Mouse (Mus musculus): Measurements from ENCODE around the gene Armc6. TPM values are rescaled to one million over a fixed set of nuclear protein-coding genes. Genes with fewer than 3 reads are reported as not detected.
A peak's percentile ranks its signal among the peaks of the same experiment; 100 is the strongest.

Armc6 gene
- total RNA-seq (2021): 10 to 100 TPM; 10.7 to 13.6 TPM
- long read RNA-seq, experiment 1, transcript Armc6-201 (8 exons, 2,263 nt): major isoform, 11 of 24 reads
- long read RNA-seq, experiment 1, partial matches to known transcripts: 2 of 24 reads
- long read RNA-seq, experiment 1, other reads (novel, unspliced or antisense): 9 of 24 reads
- long read RNA-seq, experiment 2, partial matches to known transcripts: 0 of 6 reads
- long read RNA-seq, experiment 2, other reads (novel, unspliced or antisense): 2 of 6 reads

DNA sequence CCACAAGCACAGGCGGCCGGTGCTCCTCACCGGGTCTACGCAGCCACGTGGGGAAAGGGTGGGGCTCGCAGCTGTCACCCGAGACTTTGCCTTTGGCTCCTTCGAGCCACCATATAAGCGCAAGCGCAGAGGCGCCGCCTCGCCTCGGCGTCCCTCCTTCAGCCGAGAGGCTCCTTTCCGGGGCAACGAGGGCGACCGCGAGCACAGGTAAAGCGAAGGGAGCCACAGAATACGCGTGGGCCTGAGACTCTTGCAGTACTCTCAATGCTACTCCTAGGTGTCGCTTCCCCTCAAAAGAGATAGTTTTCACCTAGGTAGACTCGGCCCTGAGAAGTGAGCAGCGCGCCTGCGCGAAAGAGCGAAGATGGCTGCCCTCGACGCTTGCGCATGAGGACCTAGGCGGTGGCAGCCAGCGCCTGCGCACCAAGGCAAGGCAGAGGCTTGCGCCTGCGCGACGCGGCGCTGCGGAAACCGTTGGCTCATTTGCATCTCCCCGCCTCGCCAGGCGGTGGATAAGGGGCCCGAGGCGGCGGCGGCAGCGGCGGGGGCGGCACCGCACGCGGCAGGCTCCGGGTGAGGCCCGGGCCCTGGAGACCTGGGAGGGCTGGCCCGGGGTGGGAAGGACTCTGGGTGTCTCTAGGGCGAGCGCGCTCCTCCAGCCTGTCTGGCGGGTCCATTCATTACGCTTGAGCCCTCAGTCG, at the start of gene Armc6, which contains the start of gene Sugp2:
Gene Armc6, minus strand, starts transcription at position 387 of the 701 bp plus-strand sequence.
Gene Sugp2, plus strand, starts transcription at position 147 of the 701 bp plus-strand sequence.
- DNase-seq: peak; percentile 96 to 97

GRCm38 (mm10) chr8:70283136-70284077, 49.1 kb upstream of the Armc6 start:
- peak; percentile 44 to 56 for DNase-seq

GRCm38 (mm10) chr8:70282603-70283135, 48.4 kb upstream of the Armc6 start, which contains the start of gene Homer3:
Gene Homer3 (plus strand): TSS chr8:70282827.
- peak; percentile 92 to 94 for DNase-seq

DNA sequence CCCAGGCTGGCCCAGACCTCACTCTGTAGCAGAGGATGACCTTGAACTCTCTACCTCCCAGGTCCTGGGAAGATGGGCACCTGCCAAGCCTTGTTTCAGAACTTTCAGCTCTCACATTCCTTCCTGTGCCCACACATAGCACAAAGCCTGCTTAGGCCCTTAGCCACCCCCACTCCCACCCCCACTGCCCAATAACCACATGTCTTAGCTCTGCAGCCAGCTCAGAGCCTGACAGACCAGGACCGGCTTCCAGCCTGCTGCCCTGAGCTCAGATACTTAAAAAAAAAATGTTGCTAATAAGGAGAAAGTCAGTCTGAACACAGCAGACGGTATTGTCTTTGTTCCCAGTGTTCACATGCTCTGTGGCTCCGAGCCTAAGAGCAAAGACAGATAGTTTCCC, 46.7 kb upstream of the Armc6 start:
- no peak for DNase-seq

DNA sequence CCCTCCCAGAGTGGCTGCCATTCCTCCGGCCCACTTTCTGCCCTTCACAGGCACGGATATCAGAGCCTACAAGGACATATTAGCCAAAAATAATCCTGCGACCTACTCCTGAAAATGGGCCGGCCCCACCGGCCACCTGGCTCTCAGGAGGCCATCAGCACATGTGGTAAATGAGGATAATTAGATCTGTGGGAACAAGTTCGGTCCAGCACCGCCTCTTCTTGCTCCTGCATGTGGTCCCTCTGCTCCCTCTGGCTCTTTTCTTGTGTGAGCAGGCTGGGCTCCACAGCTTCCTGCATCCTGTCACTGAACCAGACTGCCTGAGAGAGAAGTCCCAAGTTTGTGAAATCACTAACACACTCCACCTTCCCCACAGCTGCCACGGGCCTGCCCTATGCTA, 45.0 kb upstream of the Armc6 start:
- DNase-seq: no peak

- DNase-seq: peak in 1 of 2 experiments; percentile 25
These were observed 43.9 kb upstream of the Armc6 start for GRCm38 (mm10) chr8:70278175-70278574.

DNA sequence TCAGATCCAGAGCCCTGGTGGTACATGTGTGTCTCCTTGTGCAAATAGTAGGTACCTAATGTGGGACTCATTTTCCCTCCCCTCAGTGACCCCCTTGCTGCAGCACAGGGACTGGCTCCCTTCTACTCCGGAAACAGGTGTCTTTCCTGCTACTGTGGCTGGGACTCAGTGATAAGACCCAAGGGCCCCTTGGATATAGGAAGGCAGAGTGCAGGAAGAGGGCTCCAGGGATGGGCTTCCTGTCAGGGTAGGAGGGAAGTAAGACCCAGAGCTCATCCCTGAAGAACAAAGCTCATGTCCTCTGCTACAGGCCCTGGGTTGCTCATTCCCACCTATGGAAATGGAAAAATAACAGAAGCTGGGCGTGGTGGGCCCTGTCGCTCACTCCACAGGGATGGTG, 42.2 kb upstream of the Armc6 start:
- peak; percentile 25 to 35 for DNase-seq

GRCm38 (mm10) chr8:70274350-70274749, 40.1 kb upstream of the Armc6 start:
- no peak for DNase-seq

GRCm38 (mm10) chr8:70272949-70273348, 38.7 kb upstream of the Armc6 start:
- peak; percentile 71 to 77 for DNase-seq

GRCm38 (mm10) chr8:70268799-70269565, 34.7 kb upstream of the Armc6 start:
- peak in 1 of 2 experiments; percentile 54 for DNase-seq

DNA sequence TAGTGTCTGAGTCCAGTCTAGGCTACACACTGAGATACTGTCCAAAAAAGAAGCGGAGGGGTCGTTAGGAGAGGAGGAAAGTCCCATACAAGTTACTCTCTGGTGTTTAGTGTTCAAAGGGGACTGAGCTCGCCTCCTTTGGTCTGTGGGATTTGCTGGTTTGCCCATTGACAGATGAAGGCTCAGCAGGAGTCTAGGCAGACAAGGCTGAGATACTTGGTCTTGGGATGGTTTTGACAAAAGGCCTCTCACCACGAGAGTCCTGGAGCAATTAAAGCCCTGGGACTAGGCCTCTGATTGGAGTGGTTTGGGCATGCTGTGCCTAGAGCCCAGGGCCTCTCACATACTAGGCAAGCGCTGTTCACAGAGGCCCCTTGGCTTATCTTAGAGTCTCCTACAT, 34.0 kb upstream of the Armc6 start:
- DNase-seq: no peak

- no peak for DNase-seq
These were observed 33.4 kb upstream of the Armc6 start for GRCm38 (mm10) chr8:70267674-70268073.

DNA sequence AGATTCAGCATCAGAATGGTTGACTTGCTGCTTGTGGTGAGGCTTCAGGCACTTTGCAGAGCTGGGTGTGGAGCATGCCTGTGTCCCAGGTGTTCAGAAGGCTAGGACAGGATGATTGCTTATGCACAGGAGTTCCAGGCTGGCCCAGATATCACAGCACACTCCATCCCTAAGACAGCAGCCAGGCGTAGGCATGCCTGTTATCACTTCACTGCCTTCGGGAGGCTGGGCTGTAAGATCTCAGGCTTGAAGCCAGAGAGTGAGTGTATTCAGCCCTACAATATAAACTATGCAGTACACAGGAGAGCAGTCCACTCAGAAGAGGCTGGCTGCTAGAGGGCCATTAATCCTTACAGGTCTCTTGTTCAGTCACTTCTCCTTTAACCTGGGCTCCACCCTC, 24.8 kb upstream of the Armc6 start:
- DNase-seq: no peak

GRCm38 (mm10) chr8:70258600-70258999, 24.3 kb upstream of the Armc6 start:
- DNase-seq: no peak

DNA sequence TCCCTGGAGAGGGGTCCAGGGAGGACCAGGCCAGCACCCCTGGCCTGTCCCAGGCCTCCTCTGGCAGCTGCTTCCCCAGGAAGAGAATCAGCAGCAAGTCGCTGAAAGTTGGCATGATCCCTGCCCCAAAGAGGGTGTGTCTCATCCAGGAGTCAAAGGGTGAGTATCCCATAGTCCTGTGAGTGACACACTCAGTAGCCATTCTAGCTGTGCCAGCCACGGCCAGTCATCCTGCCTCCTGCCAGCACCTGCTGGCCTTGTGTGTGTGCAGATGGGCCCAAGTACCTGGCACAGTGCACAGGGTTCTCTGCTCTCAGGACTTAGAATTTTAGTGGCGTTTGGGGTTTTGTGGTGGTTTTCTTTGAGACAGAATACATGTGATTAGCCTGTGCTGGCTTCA, 23.2 kb upstream of the Armc6 start:
- DNase-seq: no peak

DNA sequence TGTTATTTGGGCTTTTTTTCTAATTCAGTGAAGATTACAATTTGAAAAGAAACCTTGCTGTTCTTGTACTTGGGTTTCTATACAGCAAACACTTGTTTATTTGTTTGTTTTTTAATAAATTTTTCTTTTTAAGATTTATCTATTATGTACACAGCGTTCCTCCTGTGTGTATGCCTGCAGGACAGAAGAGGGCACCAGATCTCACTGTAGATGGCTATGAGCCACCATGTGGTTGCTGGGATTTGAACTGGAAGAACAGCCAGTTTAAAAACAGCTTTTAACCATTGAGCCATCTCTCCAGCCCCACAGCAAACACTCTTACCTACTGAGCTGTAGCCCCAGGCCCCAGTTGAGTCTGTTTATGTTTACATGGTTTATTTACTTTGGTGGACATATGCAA, 20.4 kb upstream of the Armc6 start:
- no peak for DNase-seq

DNA sequence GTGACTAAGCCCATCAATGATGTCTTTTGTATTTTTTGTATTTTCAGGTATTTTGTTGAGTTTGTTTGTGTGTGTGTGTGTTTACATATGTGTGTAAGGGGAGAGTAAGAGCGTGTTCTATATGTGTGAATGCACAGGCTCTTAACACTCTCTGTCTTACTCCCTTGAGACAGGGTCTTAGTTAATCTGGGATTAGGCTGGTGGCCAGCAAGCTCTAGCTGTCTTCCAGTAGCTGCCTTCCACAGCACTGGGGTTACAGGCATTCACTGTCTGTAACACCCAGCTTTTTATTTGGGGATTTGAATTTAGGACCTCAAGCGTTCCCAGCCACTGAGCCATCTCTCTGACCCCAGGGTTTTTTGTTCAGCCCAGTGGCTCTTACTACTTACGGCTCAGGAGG, 13.6 kb upstream of the Armc6 start:
- no peak for DNase-seq

DNA sequence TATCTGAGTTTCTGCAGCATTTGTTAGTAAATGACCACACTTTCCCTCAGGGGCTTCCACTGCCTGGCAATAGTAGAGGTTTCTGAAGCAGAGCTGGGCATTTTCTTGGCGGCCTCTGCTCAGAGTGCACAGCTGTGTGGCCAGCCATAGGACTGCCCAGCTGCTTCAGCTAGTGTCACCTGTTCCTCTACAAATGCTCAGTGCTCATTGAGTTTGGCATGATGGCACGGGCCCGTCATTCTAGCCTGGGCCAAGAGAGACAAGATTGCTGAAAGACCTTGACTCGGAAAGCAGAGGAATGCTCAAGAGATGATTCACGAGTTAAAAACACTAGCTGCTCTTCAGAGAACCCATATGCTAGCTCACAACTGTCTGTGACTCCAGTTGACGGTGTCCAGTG, 12.4 kb upstream of the Armc6 start:
- DNase-seq: peak; percentile 63 to 71

GRCm38 (mm10) chr8:70240642-70241041, 6.4 kb upstream of the Armc6 start:
- no peak for DNase-seq

- no peak for DNase-seq
These were observed 3.6 kb upstream of the Armc6 start for GRCm38 (mm10) chr8:70237842-70238241.

- no peak for DNase-seq
These were observed 489 bp upstream of the Armc6 start for GRCm38 (mm10) chr8:70234781-70235128.

DNA sequence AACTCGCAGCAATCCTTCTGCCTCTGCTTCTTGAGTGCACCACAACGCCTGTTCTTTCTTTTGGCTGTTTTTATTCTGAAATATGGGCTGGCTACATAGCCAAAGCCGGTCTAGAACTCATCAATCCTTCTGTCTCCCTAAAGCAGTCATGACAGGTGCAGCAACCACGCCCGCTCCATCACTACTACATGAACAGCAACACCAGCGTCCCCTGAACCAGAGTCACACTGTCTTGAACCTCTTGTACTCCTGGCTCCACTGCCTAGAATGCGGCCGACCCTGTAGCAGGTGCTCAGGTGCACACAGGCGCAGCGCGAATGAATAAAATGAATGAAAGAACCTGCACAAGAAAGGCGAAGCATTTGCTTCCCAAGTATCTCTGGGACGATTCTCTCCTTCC, 660 bp downstream of the Armc6 start:
- DNase-seq: no peak
